Mouse (Mus musculus) layer of hippocampus, postnatal 14 days (tissue): ENCODE measurements around the gene Bms1. TPM values are rescaled to one million over a fixed set of nuclear protein-coding genes. Genes with fewer than 3 reads are reported as not detected.

ENCODE experiments used
- DNase-seq, 2 experiments: peaks; one replicate each; pipeline ENCODE4 v3.0.0; 2021 to 2022; ENCODE audit warnings: low spot score in 2 of 2, mixed read lengths in 1 of 2
- long read RNA-seq, 2 experiments: library from polyadenylated mRNA; stranded (forward); transcript quantifications; one replicate each; pipeline ENCODE4 v2.0.0; 2021
- total RNA-seq, 2 experiments: library from RNA; stranded (reverse); gene quantifications; 2 replicates each; pipeline ENCODE4 v1.2.3; 2021

Gene Bms1
- total RNA-seq = 10 to 100 TPM; 24.3 to 27.1 TPM
- long read RNA-seq, experiment 1, full-length matches to known transcripts = 14 of 24 reads
- long read RNA-seq, experiment 1, partial matches to known transcripts = 3 of 24 reads
- long read RNA-seq, experiment 1, other reads (novel, unspliced or antisense) = 7 of 24 reads
- long read RNA-seq, experiment 2, full-length matches to known transcripts = 17 of 32 reads
- long read RNA-seq, experiment 2, partial matches to known transcripts = 5 of 32 reads
- long read RNA-seq, experiment 2, other reads (novel, unspliced or antisense) = 10 of 32 reads

DNA sequence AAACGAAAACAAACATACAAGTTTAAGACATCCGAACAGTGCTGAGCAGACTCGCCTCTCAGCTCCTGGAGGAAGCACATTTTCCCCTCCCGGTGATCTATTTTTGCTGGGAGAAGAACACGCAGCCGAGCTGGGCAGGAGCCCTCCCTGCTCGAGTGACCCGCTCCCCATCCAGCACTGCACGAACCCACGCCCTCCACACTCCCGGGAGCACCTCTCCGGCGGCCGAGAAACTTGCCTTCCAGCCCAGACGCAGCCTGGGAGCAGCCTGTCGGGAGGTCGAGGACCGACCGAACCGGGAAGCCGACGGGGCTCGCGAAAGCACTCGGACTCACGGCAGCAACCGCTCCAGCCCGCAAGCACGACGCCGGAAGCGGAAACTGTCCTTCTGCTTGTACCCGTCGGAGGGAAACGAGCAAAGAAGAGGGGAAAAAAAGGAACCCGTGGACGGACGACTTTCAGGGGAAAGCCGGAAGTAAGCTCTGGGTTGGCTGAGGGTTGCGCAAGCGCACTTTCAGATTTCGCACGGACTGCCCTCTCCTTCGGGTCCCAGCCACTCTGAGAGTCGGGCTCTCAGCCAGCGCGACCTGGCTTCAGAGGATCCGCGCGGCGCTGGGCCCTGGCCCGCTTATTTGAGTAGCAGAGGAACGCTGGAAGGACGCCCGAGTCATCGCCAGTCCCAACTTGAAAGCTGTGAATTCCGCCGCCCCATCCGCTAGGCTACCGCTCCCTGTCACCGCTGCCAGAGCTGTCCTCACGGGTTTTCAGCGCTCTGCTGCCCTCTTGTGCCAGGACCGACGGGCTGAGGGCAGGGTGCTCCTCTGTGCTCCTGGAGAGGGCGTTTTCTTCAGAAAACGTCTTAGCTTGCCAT lies at the start of gene Bms1:
TSS of gene Bms1 (minus strand) at position 425 of the 871 bp plus-strand sequence.
- peak; percentile 98 to 99 for DNase-seq

GRCm38 (mm10) chr6:118462069-118462705 lies 42.9 kb upstream of the Bms1 start:
- DNase-seq = no peak

- DNase-seq = no peak
These were observed 38.5 kb upstream of the Bms1 start for GRCm38 (mm10) chr6:118457726-118458125.

DNA sequence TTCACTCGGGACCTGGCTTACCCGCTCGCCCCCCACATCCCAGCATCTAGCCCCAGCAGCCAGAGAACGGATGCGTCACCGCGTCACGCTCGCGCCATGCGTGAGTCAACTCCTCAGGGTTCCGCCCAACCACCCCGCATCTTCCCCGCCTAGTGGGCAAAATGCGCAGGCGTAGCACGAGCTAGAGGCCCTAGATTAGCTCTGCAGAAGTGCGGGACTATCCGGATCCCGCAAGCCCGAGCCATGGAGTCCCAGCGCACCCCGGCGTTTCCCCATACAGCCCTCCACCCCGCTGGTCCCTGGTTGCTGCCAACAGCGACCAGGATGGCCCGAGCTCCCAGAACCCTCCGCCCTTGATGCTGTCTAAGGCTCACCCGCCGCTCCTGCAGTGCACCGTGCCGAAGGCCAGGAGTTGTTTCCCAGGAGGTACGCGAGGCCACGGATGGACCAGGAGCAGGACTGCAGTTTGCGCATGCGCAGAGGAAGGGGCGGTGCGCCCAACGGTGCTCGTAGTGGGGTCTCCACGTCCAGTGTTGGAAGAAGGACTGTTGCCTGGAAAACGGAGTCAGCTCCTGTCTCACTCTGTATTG lies 35.9 kb upstream of the Bms1 start, which contains the start of gene Zfp248:
TSS of gene Zfp248 (minus strand) at position 487 of the 590 bp plus-strand sequence.
- DNase-seq = peak; percentile 92 to 95

DNA sequence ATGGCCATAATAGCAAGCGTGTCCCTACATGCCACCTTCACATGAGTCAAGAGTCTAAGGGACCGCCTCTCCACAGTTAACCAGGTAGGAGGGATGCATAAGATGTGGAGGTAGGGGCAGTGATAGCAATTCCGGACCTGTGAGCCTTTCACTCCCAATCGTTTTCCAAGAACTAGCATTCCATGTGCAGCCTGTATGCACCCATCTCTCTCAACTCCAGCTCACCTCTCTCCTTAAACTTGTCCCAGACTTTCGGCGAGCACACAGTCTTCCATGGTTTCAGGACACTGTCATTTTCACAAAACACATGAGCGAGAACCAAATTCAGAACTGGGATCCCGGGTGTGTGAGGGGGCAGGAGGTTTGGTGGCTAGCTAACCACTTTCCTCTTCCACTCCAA lies 35.2 kb upstream of the Bms1 start:
- DNase-seq = peak in 1 of 2 experiments; percentile 19

- no peak for DNase-seq
These were observed 12.2 kb upstream of the Bms1 start for GRCm38 (mm10) chr6:118431502-118431901.

DNA sequence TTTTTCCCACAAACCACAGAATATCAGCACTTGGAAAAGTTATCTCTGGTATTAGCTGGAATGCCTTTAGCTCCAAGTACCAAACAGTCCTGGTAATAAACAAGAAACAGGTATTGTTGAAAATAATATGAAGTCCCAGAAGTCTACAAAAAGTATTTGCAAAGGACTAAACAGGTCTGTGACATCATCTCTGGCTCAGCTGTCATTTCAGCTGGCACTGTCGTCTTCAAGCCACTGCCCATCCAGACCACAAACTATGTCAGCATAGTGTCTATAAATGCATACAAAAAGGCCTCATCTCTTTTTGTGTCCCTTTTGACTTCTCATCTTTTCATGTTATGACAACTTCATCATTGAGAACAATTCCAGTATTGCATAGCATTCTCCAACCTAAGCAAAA lies 7.4 kb upstream of the Bms1 start:
- no peak for DNase-seq

DNA sequence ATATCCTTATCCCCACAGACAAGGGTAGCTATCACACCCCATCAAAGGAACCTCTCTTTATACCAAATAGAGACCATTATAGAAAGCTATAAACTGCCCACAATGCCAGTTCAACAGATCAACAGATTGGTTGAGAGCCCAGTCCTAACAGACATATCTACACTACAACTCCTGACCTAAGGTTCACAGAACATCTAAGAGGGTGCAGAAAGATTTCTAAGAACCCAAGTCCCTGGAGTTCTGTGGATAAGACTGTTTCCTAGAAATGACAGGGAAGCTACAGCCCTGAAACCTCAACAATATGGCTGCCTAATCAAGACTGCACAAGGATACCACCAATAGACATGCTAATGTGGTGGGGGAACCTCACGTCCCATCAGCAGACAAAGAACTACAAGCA lies 8.8 kb downstream of the Bms1 start:
- no peak for DNase-seq

GRCm38 (mm10) chr6:118408510-118408909 lies 10.8 kb downstream of the Bms1 start:
- no peak for DNase-seq

GRCm38 (mm10) chr6:118406421-118406820 lies 12.9 kb downstream of the Bms1 start:
- DNase-seq = no peak

GRCm38 (mm10) chr6:118390746-118391145 lies 28.5 kb downstream of the Bms1 start:
- DNase-seq = no peak

GRCm38 (mm10) chr6:118385962-118386361 lies 33.3 kb downstream of the Bms1 start:
- DNase-seq = no peak

- no peak for DNase-seq
These were observed 38.0 kb downstream of the Bms1 start for GRCm38 (mm10) chr6:118381234-118381633.

DNA sequence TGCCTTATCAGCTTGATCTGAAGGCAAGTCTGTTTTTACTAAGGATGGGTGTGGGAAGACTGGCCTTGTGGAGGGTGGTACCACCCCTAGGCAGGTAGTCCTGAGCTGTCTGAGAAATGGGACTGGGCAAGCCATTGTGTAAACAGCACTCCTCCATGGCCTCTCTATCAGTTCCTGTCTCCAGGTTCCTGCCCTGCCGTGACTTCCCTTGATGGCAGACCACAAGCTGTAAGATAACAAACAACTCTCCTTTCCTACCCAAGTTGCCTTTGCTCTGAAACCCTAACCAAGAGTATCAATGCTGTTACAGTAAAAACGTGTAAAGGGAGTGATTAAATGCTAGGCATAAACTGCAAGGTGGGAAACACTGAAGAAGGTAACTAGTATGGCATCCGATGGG lies 38.6 kb downstream of the Bms1 start:
- DNase-seq = no peak

- peak; percentile 78 to 81 for DNase-seq
These were observed 39.7 kb downstream of the Bms1 start for GRCm38 (mm10) chr6:118379451-118380167.

DNA sequence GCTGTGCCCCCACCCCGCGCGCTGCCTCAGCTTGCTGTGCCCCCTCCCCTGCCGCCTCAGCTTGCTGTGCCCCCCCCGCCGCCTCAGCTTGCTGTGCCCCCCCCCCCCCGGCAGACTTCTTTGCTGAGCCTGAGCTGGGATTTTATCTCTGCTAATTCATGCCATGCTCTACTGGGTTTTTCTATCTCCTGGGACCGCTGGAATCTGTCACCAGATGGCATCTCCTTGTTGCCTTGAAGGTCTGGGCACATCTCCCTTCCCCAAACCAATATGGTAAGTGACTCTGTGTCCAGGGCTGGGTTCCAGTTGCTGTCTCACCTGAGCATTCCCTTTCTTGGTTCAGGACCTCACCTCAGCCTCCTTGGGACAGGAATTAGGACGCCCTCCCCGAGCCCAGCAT lies 41.7 kb downstream of the Bms1 start:
- no peak for DNase-seq

- no peak for DNase-seq
These were observed 43.3 kb downstream of the Bms1 start for GRCm38 (mm10) chr6:118376023-118376422.

DNA sequence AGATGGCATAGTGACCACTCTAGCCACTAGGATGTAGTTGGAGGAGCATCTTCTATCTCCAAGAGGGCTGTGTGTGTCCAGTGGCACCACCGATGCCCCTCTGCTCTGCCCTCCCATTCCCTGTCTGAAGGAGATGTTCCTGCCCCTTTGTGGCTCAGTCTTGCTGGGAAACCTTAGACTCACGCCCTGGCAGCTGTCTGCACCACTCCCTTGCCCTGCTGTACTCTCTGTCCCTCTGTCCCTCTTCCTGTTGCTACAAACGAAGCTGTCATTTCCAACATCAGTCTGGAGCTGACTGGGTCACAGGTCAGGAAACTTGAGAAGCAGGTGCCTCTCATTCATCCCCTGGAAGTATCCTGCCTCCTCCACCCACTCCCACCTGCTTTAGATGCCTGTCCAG lies 43.8 kb downstream of the Bms1 start:
- no peak for DNase-seq

- no peak for DNase-seq
These were observed 44.2 kb downstream of the Bms1 start for GRCm38 (mm10) chr6:118375026-118375425.

- peak; percentile 36 to 38 for DNase-seq
These were observed 46.0 kb downstream of the Bms1 start for GRCm38 (mm10) chr6:118373294-118373693.

DNA sequence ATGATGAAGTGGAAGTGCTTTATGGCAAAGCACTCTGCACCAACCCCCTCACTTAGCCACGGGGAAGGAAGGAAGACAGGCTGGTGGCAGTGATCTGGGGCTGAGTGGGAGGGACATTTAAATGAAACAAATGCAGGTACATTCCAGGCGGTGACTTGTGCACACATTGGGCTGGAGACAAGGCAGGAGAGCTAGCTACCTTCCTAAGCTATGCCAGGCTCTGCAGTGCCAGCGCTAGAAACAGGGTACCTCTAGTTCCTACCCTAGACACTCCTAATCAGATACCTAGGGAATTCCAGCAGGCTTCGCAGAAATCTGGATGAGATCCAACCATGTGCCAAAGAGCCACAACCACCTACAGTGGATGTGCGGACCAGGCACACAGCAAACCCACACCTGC lies 46.5 kb downstream of the Bms1 start:
- no peak for DNase-seq
